Mouse (Mus musculus) stomach, postnatal 0 days (tissue): ENCODE measurements around the gene Spink4.

Source experiments
- CTCF ChIP-seq: IDR thresholded peaks from 2 replicates; pipeline ENCODE4 v1.5.1; 2016; ENCODE audit warnings: antibody characterized with exemption, low read depth, mild to moderate bottlenecking, moderate library complexity
- EP300 ChIP-seq: optimal IDR thresholded peaks from 2 replicates; pipeline ENCODE3; 2016; ENCODE audit warnings: antibody characterized with exemption

DNA sequence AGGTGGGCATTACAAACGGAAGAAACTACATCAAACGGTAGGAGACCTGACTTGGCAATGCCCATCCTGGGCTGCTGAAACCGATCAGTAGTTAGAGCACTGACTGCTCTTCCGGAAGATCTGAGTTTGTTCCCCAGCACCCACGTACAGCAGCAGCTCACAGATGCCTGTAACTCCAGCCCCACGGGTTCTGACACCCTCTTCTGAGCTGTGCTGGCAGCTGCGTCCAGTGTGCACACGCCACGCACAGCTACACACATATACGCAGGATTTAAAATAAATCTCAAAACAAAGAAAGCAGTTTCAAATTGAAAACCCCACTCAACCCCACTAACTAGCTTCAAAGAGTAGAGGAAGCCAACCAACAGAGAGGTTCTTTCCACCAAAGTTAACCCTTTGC is 36.7 kb upstream of the Spink4 start:
- TF ChIP-seq CTCF (no peak), EP300 (no peak)
